Mouse (Mus musculus) liver, embryonic 14.5 days (tissue): ENCODE measurements around the gene Cisd3. TPM values are rescaled to one million over a fixed set of nuclear protein-coding genes. Genes with fewer than 3 reads are reported as not detected.

Source experiments
- ATAC-seq: fragments of 200-750 bp; cut with Nextera tagmentation; 2 replicates; pipeline ENCODE4 v1.8.0; 2017; ENCODE audit warnings: moderate number of reproducible peaks, mild to moderate bottlenecking, moderate library complexity; ENCODE audit not compliant: insufficient read depth
- DNase-seq, 3 experiments: peaks; one replicate each; pipeline ENCODE4 v3.0.0-alpha.2; 2012 to 2013; ENCODE audit warnings: low read depth in 3 of 3, low spot score in 3 of 3
- H3K27ac ChIP-seq: fragments of 300-500 bp; sonication (generic); 2 replicates; pipeline ENCODE4 v1.5.1; 2014; ENCODE audit warnings: moderate library complexity, mild to moderate bottlenecking, control low read depth, inconsistent platforms
- H3K27me3 ChIP-seq: fragments of 300-500 bp; sonication (generic); 2 replicates; pipeline ENCODE4 v1.6.1; 2014; ENCODE audit warnings: mild to moderate bottlenecking, low read length, moderate library complexity; ENCODE audit not compliant: control insufficient read depth, insufficient read depth
- H3K36me3 ChIP-seq: fragments of 300-500 bp; sonication (generic); replicated peaks from 2 replicates; pipeline ENCODE4 v1.6.1; 2014; ENCODE audit warnings: low read depth; ENCODE audit not compliant: control insufficient read depth, insufficient read depth
- H3K4me1 ChIP-seq, 2 experiments: fragments of 200-500 bp in 1 of 2; fragments of 300-500 bp in 1 of 2; sonication (generic) in 1 of 2; replicated peaks; 2 replicates each; pipeline ENCODE4 v1.6.1; 2012 to 2014; ENCODE audit warnings: antibody characterized with exemption in 1 of 2, inconsistent platforms in 1 of 2, low read length in 1 of 2; ENCODE audit not compliant: control insufficient read depth in 2 of 2, insufficient read depth in 2 of 2
- H3K4me2 ChIP-seq: fragments of 300-500 bp; sonication (generic); 2 replicates; pipeline ENCODE4 v1.6.1; 2014; ENCODE audit warnings: low read depth, mild to moderate bottlenecking, control low read depth, moderate library complexity
- H3K4me3 ChIP-seq, 2 experiments: fragments of 200-500 bp in 1 of 2; fragments of 300-500 bp in 1 of 2; sonication (generic) in 1 of 2; 2 replicates each; pipeline ENCODE4 v1.5.1; 2012 to 2014; ENCODE audit warnings: low read depth in 2 of 2, low read length in 2 of 2, mild to moderate bottlenecking in 2 of 2, control low read depth in 1 of 2, inconsistent platforms in 1 of 2, moderate library complexity in 1 of 2; ENCODE audit not compliant: insufficient read depth in 1 of 2
- H3K9ac ChIP-seq: fragments of 300-500 bp; sonication (generic); replicated peaks from 2 replicates; pipeline ENCODE4 v1.6.1; 2014; ENCODE audit warnings: mild to moderate bottlenecking, control low read depth, moderate library complexity
- H3K9me3 ChIP-seq: fragments of 300-500 bp; sonication (generic); 2 replicates; pipeline ENCODE4 v1.6.1; 2016; ENCODE audit warnings: low read length, mixed read lengths; ENCODE audit not compliant: control insufficient read depth
- CTCF ChIP-seq: IDR thresholded peaks from 2 replicates; pipeline ENCODE4 v1.5.1; 2016; ENCODE audit warnings: antibody characterized with exemption, low read depth, control low read depth
- EP300 ChIP-seq: IDR thresholded peaks from 2 replicates; pipeline ENCODE4 v1.6.1; 2016; ENCODE audit warnings: antibody characterized with exemption, low read depth
- WGBS: fragments of 180-500 bp; shearing (Covaris S2); extraction: QIAGEN DNeasy Blood & Tissue Kit; methylation state at CpG from one replicate; pipeline ENCODE4 v1.1.7; 2014; ENCODE audit not compliant: insufficient replicate concordance; 5-methylcytosine and 5-hydroxymethylcytosine counted together
- polyA plus RNA-seq, 2 experiments: library from polyadenylated mRNA; depleted of rRNA in 1 of 2; stranded (reverse) in 1 of 2; unstranded in 1 of 2; fragments of >200 nt; fragmentation: Nextera tagmentation in 1 of 2; extraction: Ambion mirVana in 1 of 2; gene quantifications; 2 replicates each; pipeline versions ENCODE4 v1.2.1 to v1.2.3; 2012 to 2014

The Cisd3 gene
- polyA plus RNA-seq, 2 experiments, result 4.9 to 10.0 TPM

DNA sequence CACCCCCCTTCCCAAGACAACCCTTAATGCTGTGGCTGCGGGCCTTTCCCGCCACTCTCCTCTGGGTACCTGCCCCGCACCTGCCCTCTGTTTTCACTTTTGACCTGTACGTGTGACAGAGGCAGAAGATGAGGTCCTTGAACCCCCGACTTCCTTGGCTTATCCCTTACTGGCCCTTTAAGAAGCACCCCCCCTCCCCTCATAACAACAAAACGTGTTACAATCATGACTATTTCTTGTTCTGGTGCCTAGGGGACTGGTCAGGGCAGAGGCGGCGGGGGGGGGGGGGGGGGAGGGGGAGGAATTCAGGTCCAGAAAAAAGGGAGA, 21.3 kb upstream of the Cisd3 start:
- Histone ChIP-seq H3K4me3 (peak overlapping the region; percentile 48 to 59; a peak in 3 of 4 replicates), H3K9me3 (no peaks in the 10 kb centered on the region), H3K4me2 (peak overlapping the region; percentile 60), H3K4me1 (peaks cover 0 to 4% of the 10 kb centered on the region in 2 experiments; a peak in 1 of 4 replicates), H3K9ac (no peak overlapping the region), H3K27ac (no peak overlapping the region), H3K27me3 (peaks cover 61% of the 10 kb centered on the region), H3K36me3 (no peaks in the 10 kb centered on the region)
- DNase-seq, result no peak
- ATAC-seq, result no peak
- WGBS, result 4% methylated on average over 8 of the region's 8 CpGs
- TF ChIP-seq EP300, result no peak
- no peak for TF ChIP-seq CTCF

DNA sequence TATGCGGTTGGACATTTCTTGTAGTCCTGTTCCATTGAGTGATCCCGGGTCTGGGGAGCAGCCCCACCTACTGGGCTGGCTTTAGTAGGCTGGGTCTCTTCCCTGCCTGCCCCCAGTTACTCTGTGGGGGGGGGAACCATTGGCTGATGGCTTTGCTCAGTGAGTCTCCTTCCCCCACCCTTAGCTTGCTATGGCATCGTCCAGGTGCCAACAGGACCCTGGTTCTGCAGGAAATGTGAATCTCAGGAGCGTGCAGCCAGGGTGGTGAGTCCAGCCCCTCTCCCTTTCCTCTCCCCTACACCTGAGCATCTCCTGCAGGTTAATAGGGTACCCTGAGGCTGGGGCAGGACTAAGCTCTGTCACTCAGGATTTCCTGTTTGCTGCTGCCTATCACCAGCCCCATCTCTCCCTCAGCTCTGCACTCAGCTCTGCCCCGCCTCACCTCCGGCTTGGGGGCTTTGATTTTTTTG, 20.8 kb upstream of the Cisd3 start:
- Histone ChIP-seq H3K9me3 (no peaks in the 10 kb centered on the region), H3K27ac (no peak overlapping the region), H3K4me3 (no peak overlapping the region), H3K27me3 (peaks cover 56% of the 10 kb centered on the region), H3K9ac (no peak overlapping the region), H3K4me2 (no peak overlapping the region), H3K36me3 (no peaks in the 10 kb centered on the region), H3K4me1 (peaks cover 0 to 3% of the 10 kb centered on the region in 2 experiments; a peak in 1 of 4 replicates)
- ATAC-seq, result no peak
- WGBS, result 18% methylated on average over 6 of the region's 6 CpGs
- TF ChIP-seq EP300 (no peak), CTCF (peak; percentile 17; the same call in 1 of the 2 replicates)
- DNase-seq, result no peak

DNA sequence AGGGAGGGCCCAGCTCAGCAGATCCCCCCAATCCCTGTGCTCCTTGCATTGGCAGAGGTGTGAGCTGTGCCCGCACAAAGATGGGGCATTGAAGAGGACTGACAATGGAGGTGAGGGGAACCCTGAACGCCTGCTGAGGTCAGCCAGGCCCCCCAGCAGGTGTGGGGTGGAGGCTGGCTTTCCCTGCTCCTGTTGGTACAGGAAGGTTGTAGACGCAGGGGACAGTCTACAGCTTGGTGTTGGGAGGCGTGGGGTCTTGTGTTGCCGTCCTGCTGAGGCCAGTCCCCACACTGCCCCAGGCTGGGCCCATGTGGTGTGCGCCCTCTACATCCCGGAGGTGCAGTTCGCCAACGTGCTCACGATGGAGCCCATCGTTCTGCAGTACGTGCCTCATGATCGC, 20.2 kb upstream of the Cisd3 start:
- Histone ChIP-seq H3K9me3 (no peaks in the 10 kb centered on the region), H3K36me3 (no peaks in the 10 kb centered on the region), H3K27ac (no peak overlapping the region), H3K4me3 (no peak overlapping the region), H3K4me2 (no peak overlapping the region), H3K4me1 (peaks cover 0 to 3% of the 10 kb centered on the region in 2 experiments; a peak in 1 of 4 replicates), H3K27me3 (peaks cover 50% of the 10 kb centered on the region), H3K9ac (no peak overlapping the region)
- ATAC-seq (no peak), DNase-seq (no peak)
- TF ChIP-seq CTCF (no peak), EP300 (no peak)
- 70% methylated on average over 13 of the region's 13 CpGs for WGBS

DNA sequence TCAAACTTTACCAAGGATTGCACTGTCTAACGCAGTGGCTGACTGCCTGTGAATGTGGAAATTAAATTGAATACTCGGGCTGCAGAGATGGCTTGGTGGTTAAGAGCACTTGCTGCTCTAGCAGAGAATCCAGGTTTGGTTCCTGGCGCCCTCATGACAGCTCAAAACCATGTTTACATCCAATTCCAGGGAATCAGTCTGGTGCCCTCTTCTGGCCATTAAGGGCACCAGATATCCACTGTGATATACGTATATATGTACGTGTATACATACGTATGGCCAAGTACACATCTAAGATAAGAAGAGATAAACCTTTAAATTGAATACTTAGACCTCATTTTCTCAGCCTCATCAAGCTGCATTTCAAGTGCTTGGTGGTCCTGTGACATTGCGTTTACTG, 19.4 kb upstream of the Cisd3 start:
- no peak for ATAC-seq
- WGBS, result 74% methylated on average over 7 of the region's 7 CpGs

DNA sequence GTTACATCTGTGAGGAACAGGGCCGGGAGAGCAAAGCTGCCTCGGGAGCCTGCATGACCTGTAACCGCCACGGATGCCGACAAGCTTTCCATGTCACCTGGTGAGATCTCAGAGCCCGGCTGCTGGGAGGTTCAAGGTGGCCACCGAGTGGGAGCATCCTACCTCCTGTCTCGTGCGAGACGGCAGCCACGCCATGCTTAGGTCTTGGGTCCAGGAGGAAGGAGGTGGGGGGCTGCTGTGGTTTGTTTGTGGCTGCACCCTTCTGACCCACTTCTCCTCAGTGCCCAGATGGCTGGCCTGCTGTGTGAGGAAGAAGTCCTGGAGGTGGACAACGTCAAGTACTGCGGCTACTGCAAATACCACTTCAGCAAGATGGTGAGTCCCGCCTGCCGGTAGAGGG, 18.8 kb upstream of the Cisd3 start:
- 62% methylated on average over 15 of the region's 15 CpGs for WGBS
- Histone ChIP-seq H3K4me2 (no peak overlapping the region), H3K36me3 (no peaks in the 10 kb centered on the region), H3K27ac (no peak overlapping the region), H3K9ac (no peak overlapping the region), H3K4me3 (no peak overlapping the region), H3K4me1 (no peaks in the 10 kb centered on the region; a peak in 1 of 4 replicates), H3K27me3 (peaks cover 36% of the 10 kb centered on the region), H3K9me3 (no peaks in the 10 kb centered on the region)
- DNase-seq, result no peak
- no peak for ATAC-seq
- no peak for TF ChIP-seq EP300
- TF ChIP-seq CTCF, result no peak

More for the DNA sequence above, 19.4 kb upstream of the Cisd3 start:
- Histone ChIP-seq H3K36me3 (no peaks in the 10 kb centered on the region), H3K9ac (no peak overlapping the region), H3K4me3 (no peak overlapping the region), H3K27ac (no peak overlapping the region), H3K9me3 (no peaks in the 10 kb centered on the region), H3K4me1 (no peaks in the 10 kb centered on the region; a peak in 1 of 4 replicates), H3K4me2 (no peak overlapping the region), H3K27me3 (peaks cover 42% of the 10 kb centered on the region)
- TF ChIP-seq EP300 (no peak), CTCF (peak; percentile 42)
- no peak for DNase-seq
